ENCODE assay signal across 7 mouse cellular contexts in genomic region chr1:172053541-172054440, GRCm38 (mm10). TPM values are rescaled to one million over a fixed set of nuclear protein-coding genes. Genes with fewer than 3 reads are reported as not detected.
DNase-seq lines count a peak whose midpoint lies in the region; ATAC-seq and TF ChIP-seq lines count a peak whose summit lies in the region.

No protein-coding gene starts in this region.

- no peak for ATAC-seq in megakaryocyte, adult 5-6 weeks (ENCODE audit: poor library complexity, severe bottlenecking)
- ATAC-seq in embryonic facial prominence, embryonic 12.5 days (ENCODE audit: insufficient number of reproducible peaks, insufficient read depth, low FRiP score, low TSS enrichment), result no peak
- ATAC-seq in intestine, embryonic 14.5 days (replicated peaks; ENCODE audit: low FRiP score, low TSS enrichment, low read depth), result peak; percentile 33; the same call in 1 of the 2 replicates
- ATAC-seq in neural tube, embryonic 15.5 days (ENCODE audit: low FRiP score), result peak; percentile 68

- peaks cover 70% of the 10 kb centered on the region for H3K27me3 ChIP-seq in megakaryocyte, embryonic 14.5 days (replicated peaks)
- H3K27me3 ChIP-seq in embryonic facial prominence, embryonic 12.5 days, result peaks cover 62% of the 10 kb centered on the region
- peaks cover 42% of the 10 kb centered on the region for H3K27me3 ChIP-seq in intestine, embryonic 14.5 days (replicated peaks; ENCODE audit: control insufficient read depth, insufficient read depth, low read length)
- no peaks in the 10 kb centered on the region for H3K27me3 ChIP-seq in neural tube, embryonic 15.5 days (replicated peaks)

- DNase-seq in intestine, embryonic 14.5 days (ENCODE audit: low spot score), result no peak
- no peak for DNase-seq in natural killer cell, adult 2 months (ENCODE audit: low spot score in 2 of 2)
- DNase-seq in lung, adult 2 months, result no peak

- no peak for TF ChIP-seq POLR2A in lung, adult 2 months (IDR thresholded peaks at IDR 0.05; ENCODE audit: borderline replicate concordance, extremely low read depth, low read depth, low read length)

- peak overlapping the region; percentile 48 for H3K9ac ChIP-seq in embryonic facial prominence, embryonic 12.5 days
- H3K9ac ChIP-seq in intestine, embryonic 14.5 days (ENCODE audit: low read length), result peak overlapping the region; percentile 32
- H3K9ac ChIP-seq in neural tube, embryonic 15.5 days (replicated peaks), result peak overlapping the region; percentile 61

- no peaks in the 10 kb centered on the region for H3K36me3 ChIP-seq in megakaryocyte, embryonic 14.5 days (replicated peaks; ENCODE audit: low read length)
- H3K36me3 ChIP-seq in embryonic facial prominence, embryonic 12.5 days, result no peaks in the 10 kb centered on the region
- H3K36me3 ChIP-seq in intestine, embryonic 14.5 days (ENCODE audit: control insufficient read depth, insufficient read depth, low read length), result no peaks in the 10 kb centered on the region
- H3K36me3 ChIP-seq in neural tube, embryonic 15.5 days, result no peaks in the 10 kb centered on the region

- H3K4me2 ChIP-seq in embryonic facial prominence, embryonic 12.5 days (replicated peaks), result peak overlapping the region; percentile 75
- peak overlapping the region; percentile 52 for H3K4me2 ChIP-seq in intestine, embryonic 14.5 days (ENCODE audit: low read length)
- peak overlapping the region; percentile 84 for H3K4me2 ChIP-seq in neural tube, embryonic 15.5 days

- no peaks in the 10 kb centered on the region for H3K9me3 ChIP-seq in megakaryocyte, embryonic 14.5 days
- H3K9me3 ChIP-seq in embryonic facial prominence, embryonic 12.5 days, result no peaks in the 10 kb centered on the region
- no peaks in the 10 kb centered on the region for H3K9me3 ChIP-seq in intestine, embryonic 14.5 days (ENCODE audit: control insufficient read depth, low read length)
- H3K9me3 ChIP-seq in neural tube, embryonic 15.5 days (replicated peaks), result no peaks in the 10 kb centered on the region

- peaks cover 21% of the 10 kb centered on the region for H3K4me1 ChIP-seq in megakaryocyte, embryonic 14.5 days
- H3K4me1 ChIP-seq in embryonic facial prominence, embryonic 12.5 days, result peaks cover 34% of the 10 kb centered on the region; the same call in 1 of the 2 replicates
- H3K4me1 ChIP-seq in intestine, embryonic 14.5 days (replicated peaks; ENCODE audit: control insufficient read depth, insufficient read depth, low read length), result peaks cover 19% of the 10 kb centered on the region
- H3K4me1 ChIP-seq in neural tube, embryonic 15.5 days, result peaks cover 33% of the 10 kb centered on the region
- H3K4me1 ChIP-seq in lung, adult 2 months (ENCODE audit: control insufficient read depth, insufficient read depth, low read length), result no peaks in the 10 kb centered on the region

- H3K27ac ChIP-seq in embryonic facial prominence, embryonic 12.5 days, result no peak overlapping the region
- no peak overlapping the region for H3K27ac ChIP-seq in intestine, embryonic 14.5 days (ENCODE audit: low read depth)
- peak overlapping the region; percentile 28 for H3K27ac ChIP-seq in neural tube, embryonic 15.5 days (replicated peaks)

- 3% methylated on average over 42 of the region's 42 CpGs for WGBS in embryonic facial prominence, embryonic 12.5 days
- 6% methylated on average over 42 of the region's 42 CpGs for WGBS in intestine, embryonic 14.5 days
- 2% methylated on average over 42 of the region's 42 CpGs for WGBS in neural tube, embryonic 15.5 days
- WGBS in lung, adult 2 months, result 6% methylated on average over 42 of the region's 42 CpGs

- TF ChIP-seq CTCF in lung, adult 2 months (IDR thresholded peaks at IDR 0.05; ENCODE audit: insufficient read depth, low read length), result no peak

- peak overlapping the region; percentile 76 for H3K4me3 ChIP-seq in megakaryocyte, embryonic 14.5 days (replicated peaks)
- H3K4me3 ChIP-seq in embryonic facial prominence, embryonic 12.5 days, result peak overlapping the region; percentile 38
- peak overlapping the region; percentile 21 for H3K4me3 ChIP-seq in intestine, embryonic 14.5 days (ENCODE audit: low read depth, low read length)
- H3K4me3 ChIP-seq in neural tube, embryonic 15.5 days (replicated peaks), result peak overlapping the region; percentile 48
- no peak overlapping the region for H3K4me3 ChIP-seq in lung, adult 2 months (replicated peaks; ENCODE audit: extremely low read depth, low read depth, low read length)

RNA-seq across cellular contexts. Expression of gene Nhlh1, which starts 3.6 kb away (rescaled TPM):
- polyA plus RNA-seq in megakaryocyte, embryonic 14.5 days (2012; ENCODE audit: insufficient read depth, low replicate concordance), result not detected in 2 replicates
- not detected in 2 replicates for total RNA-seq in megakaryocyte, adult 5-6 weeks (2015)
- total RNA-seq in megakaryocyte, adult 5-6 weeks (2017), result not detected in 2 replicates
- 3.9 and 4.1 TPM in 2 replicates for polyA plus RNA-seq in embryonic facial prominence, embryonic 12.5 days (2016; fragmentation: Nextera tagmentation; extraction: Ambion mirVana)
- not detected in 2 replicates for polyA plus RNA-seq in intestine, embryonic 14.5 days (2014; fragmentation: Nextera tagmentation; extraction: Ambion mirVana)
- 2.2 and 2.6 TPM in 2 replicates for polyA plus RNA-seq in neural tube, embryonic 15.5 days (2015; fragmentation: Nextera tagmentation; extraction: Ambion mirVana)
- 0.05 TPM in 1 of 2 replicates, not detected in the other for polyA plus RNA-seq in lung, adult 2 months (2012; rRNA removed)

RNA-seq across cellular contexts. Expression of gene Vangl2, which starts 25.5 kb away (rescaled TPM):
- 3.2 TPM in 1 of 2 replicates, not detected in the other for polyA plus RNA-seq in megakaryocyte, embryonic 14.5 days (2012; ENCODE audit: insufficient read depth, low replicate concordance)
- 2.1 and 2.8 TPM in 2 replicates for total RNA-seq in megakaryocyte, adult 5-6 weeks (2015)
- 1.8 and 2.5 TPM in 2 replicates for total RNA-seq in megakaryocyte, adult 5-6 weeks (2017)
- 24.7 and 25.6 TPM in 2 replicates for polyA plus RNA-seq in embryonic facial prominence, embryonic 12.5 days (2016; fragmentation: Nextera tagmentation; extraction: Ambion mirVana)
- polyA plus RNA-seq in intestine, embryonic 14.5 days (2014; fragmentation: Nextera tagmentation; extraction: Ambion mirVana), result 13.9 and 15.4 TPM in 2 replicates
- 37.3 and 40.1 TPM in 2 replicates for polyA plus RNA-seq in neural tube, embryonic 15.5 days (2015; fragmentation: Nextera tagmentation; extraction: Ambion mirVana)
- 4.4 and 9.6 TPM in 2 replicates for polyA plus RNA-seq in lung, adult 2 months (2012; rRNA removed)

RNA-seq across cellular contexts. Expression of gene Copa, which starts 28.5 kb away (rescaled TPM):
- 2.9 and 15.6 TPM in 2 replicates for polyA plus RNA-seq in megakaryocyte, embryonic 14.5 days (2012; ENCODE audit: insufficient read depth, low replicate concordance)
- 120 and 132 TPM in 2 replicates for total RNA-seq in megakaryocyte, adult 5-6 weeks (2015)
- 122 and 132 TPM in 2 replicates for total RNA-seq in megakaryocyte, adult 5-6 weeks (2017)
- polyA plus RNA-seq in embryonic facial prominence, embryonic 12.5 days (2016; fragmentation: Nextera tagmentation; extraction: Ambion mirVana), result 231 and 236 TPM in 2 replicates
- polyA plus RNA-seq in intestine, embryonic 14.5 days (2014; fragmentation: Nextera tagmentation; extraction: Ambion mirVana), result 182 and 183 TPM in 2 replicates
- 174 and 182 TPM in 2 replicates for polyA plus RNA-seq in neural tube, embryonic 15.5 days (2015; fragmentation: Nextera tagmentation; extraction: Ambion mirVana)
- 31.5 and 53.1 TPM in 2 replicates for polyA plus RNA-seq in lung, adult 2 months (2012; rRNA removed)

RNA-seq across cellular contexts. Expression of gene Ncstn, which starts 28.8 kb away (rescaled TPM):
- polyA plus RNA-seq in megakaryocyte, embryonic 14.5 days (2012; ENCODE audit: insufficient read depth, low replicate concordance), result 0.76 and 7.6 TPM in 2 replicates
- 81.2 and 87.8 TPM in 2 replicates for total RNA-seq in megakaryocyte, adult 5-6 weeks (2015)
- total RNA-seq in megakaryocyte, adult 5-6 weeks (2017), result 39.8 and 45.5 TPM in 2 replicates
- 106 and 107 TPM in 2 replicates for polyA plus RNA-seq in embryonic facial prominence, embryonic 12.5 days (2016; fragmentation: Nextera tagmentation; extraction: Ambion mirVana)
- polyA plus RNA-seq in intestine, embryonic 14.5 days (2014; fragmentation: Nextera tagmentation; extraction: Ambion mirVana), result 140 TPM in 2 replicates
- polyA plus RNA-seq in neural tube, embryonic 15.5 days (2015; fragmentation: Nextera tagmentation; extraction: Ambion mirVana), result 100 and 109 TPM in 2 replicates
- 80.1 and 95.0 TPM in 2 replicates for polyA plus RNA-seq in lung, adult 2 months (2012; rRNA removed)

Comparison
In these comparisons a context has a peak if more than half of its experiments do, and no peak if none do; other contexts are left out.
1. ATAC-seq: peak in intestine, embryonic 14.5 days (single experiment) and neural tube, embryonic 15.5 days (single experiment); none in megakaryocyte, adult 5-6 weeks (single experiment) and embryonic facial prominence, embryonic 12.5 days (single experiment).
2. Peak in every context shown above with its lines, with median percentiles within 50 percentile points of each other: H3K4me2 ChIP-seq and H3K9ac ChIP-seq.